Mouse (Mus musculus): ENCODE data around the gene Tmem60.

Tmem60 gene

GRCm38 (mm10) chr5:20911741-20912140 is 29.8 kb downstream of the Tmem60 start:
- no peak for DNase-seq

DNA sequence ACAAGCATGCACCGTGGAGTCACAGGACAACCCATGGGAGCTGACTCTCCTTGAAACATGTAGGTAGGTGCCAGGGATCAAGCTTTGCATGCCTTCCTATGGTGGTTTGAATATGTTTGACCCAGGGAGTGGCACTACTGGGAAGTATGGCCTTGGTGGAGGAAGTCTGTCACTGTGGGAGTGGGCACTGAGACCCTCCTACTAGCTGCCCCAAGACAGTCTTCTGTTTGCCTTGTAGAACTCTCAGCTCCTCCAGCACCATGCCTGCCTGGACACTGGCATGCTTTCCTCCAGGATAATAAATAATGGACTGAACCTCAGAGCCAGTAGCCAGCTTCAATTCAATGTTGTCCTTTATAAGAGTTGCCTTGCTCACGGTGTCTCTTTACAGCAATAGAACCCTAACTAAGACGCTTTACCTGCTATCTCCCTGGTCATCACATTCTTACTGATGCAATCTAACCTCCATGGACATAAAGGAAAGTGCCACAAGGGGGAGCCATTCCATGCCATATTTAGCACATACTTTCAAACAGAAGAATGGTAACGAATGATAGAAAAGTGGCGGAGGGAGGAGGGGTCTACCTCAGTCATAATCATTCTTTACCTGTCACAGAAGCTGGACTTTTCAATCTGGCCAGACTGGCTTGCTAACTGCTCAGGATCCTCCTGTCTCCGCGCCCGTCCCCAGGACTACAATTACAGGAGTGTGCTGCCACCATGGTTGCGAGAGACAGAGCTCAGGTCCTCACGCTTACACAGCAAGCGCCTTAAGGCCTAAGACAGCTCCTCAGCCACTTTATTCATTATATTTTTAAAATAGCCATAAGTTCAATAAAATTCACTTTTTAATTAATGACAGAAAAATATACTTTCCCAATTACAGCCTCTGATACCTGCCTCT is 31.6 kb downstream of the Tmem60 start:
- DNase-seq: peak; percentile 91

DNA sequence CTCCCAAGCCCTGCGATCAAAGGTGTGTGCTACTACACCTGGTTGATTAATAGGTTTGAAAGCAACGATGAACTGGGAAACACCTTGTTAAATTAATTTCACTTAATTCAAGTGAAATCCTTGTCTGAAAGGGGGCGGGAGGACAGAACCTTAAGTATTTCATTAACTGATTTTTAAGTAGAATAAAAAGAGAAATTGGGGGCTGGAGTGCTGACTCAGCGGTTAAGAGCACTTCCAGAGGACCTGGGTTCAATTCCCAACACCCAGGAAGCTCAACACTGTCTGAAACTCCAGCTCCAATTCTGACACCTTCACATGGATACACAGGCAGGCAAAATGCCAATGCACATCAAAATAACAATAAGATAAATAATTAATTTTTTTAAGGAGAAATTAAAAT is 37.0 kb downstream of the Tmem60 start:
- no peak for DNase-seq

- no peak for DNase-seq
These were observed 37.6 kb downstream of the Tmem60 start for GRCm38 (mm10) chr5:20919566-20919965.

GRCm38 (mm10) chr5:20924608-20925007 is 42.6 kb downstream of the Tmem60 start:
- no peak for DNase-seq

GRCm38 (mm10) chr5:20925451-20925850 is 43.5 kb downstream of the Tmem60 start:
- DNase-seq: no peak

DNA sequence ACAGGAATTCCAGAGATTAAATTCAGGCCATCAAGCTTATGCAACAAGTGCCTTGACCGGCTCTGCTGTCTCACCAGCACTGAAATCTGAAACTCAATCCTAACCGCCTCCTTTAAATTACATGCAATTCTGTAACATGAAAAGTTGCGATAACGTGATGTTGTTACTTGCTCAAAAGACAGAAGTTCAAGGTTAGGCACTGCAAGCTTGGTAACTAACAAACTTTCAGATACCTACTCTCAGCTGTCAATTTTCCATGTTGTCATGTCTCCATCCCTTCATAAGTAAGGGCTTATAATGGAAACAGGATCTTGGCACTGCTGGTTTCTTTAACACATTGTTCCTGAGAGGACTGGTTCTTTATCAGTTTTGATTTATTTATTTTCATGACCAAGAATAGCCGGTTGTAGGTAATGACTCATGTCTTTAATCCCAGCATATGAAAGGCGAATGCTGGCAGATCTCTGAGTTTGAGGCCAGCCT is 47.7 kb downstream of the Tmem60 start:
- DNase-seq: no peak

GRCm38 (mm10) chr5:20930430-20930829 is 48.4 kb downstream of the Tmem60 start:
- DNase-seq: no peak

DNA sequence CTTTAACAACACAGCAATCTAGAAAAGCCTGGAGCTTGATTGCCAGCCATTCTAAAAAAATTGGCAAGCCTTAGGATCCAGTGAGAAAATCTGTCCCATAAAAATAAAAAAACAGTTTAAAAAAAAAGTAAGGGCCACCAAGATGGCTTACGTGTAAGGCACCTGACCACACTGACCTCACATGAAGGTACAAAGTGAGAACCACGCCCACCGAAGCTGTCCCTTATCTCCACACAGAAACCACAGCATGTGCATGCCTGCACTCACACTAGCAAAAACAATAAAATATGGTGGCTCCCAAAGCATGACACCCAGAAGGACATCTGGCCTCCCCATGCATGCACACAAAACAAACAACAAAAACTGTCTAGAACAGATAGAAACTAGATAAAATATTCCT is 49.3 kb downstream of the Tmem60 start:
- DNase-seq: no peak

GRCm38 (mm10) chr5:20932585-20932984 is 50.6 kb downstream of the Tmem60 start:
- DNase-seq: no peak

DNA sequence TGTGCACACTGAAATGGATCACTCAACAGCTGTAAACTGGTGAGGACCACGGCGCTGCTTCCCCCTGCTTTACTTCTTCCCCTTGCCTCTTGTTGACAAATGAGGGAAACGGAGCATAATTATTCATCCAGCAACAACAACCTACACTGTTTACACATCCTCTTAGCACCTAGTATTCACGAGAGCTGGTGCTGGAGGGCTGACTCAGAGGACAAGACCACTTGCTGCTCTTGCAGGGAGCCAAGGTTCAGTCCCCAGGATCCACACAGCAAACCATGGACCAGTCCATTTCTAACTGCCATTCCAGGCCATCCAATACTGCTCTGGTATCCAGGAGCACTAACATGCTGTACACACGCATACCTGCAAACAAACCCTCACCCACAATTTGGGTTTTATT is 53.9 kb downstream of the Tmem60 start:
- no peak for DNase-seq

Data from lung, postnatal 36 days (tissue).